In the genomic region with DNA sequence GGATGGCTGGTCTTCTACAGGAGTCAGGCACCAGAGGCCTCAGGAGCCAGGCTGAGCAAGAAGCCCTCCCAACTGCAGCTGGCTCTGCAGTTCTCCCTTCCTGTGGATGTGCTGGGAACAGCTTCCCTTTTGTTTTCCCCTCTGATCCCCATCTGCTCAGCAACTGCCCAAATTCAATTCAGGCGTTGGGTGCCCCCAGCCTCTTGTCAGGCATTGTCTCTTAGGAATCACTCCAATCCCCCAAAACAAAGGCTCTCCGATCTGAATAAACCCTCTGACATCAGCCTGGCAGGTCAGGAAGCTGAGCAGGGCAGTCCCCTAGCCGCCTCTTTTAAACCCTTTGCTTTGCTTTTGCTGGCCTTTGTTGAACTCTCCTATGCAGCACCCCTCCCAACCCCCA, we compare ENCODE assay signal across 17 mouse cellular contexts.
A peak's percentile ranks its signal among the peaks of the same experiment; 100 is the strongest.
DNase-seq lines count a peak whose midpoint lies in the region; ATAC-seq and TF ChIP-seq lines count a peak whose summit lies in the region.
"Had no signal": no experiment of that assay in that cellular context is flagged by ENCODE, and none has a peak within 500 bp of the region (broad histone marks: within the 10 kb centered on the region; RNA-seq: fewer than 3 reads in every experiment).

No protein-coding gene starts in this region.

- no peak overlapping the region for H3K9ac ChIP-seq in forebrain, embryonic 11.5 days (ENCODE audit: low read length)
- H3K9ac ChIP-seq in forebrain, postnatal 0 days = no peak overlapping the region
- no peak overlapping the region for H3K9ac ChIP-seq in midbrain, embryonic 14.5 days (replicated peaks; ENCODE audit: low read length)
- H3K9ac ChIP-seq: limb, embryonic 12.5 days; liver, embryonic 14.5 days; neural tube, embryonic 13.5 days had no signal

- 28% methylated on average over 3 of the region's 3 CpGs for WGBS in forebrain, embryonic 11.5 days
- 31% methylated on average over 3 of the region's 3 CpGs for WGBS in forebrain, postnatal 0 days
- 12% methylated on average over 3 of the region's 3 CpGs for WGBS in embryonic facial prominence, embryonic 10.5 days
- WGBS in midbrain, embryonic 14.5 days = 18% methylated on average over 3 of the region's 3 CpGs

- H3K4me2 ChIP-seq in forebrain, embryonic 11.5 days (ENCODE audit: low read depth, low read length, severe bottlenecking) = no peak overlapping the region
- H3K4me2 ChIP-seq in forebrain, postnatal 0 days (ENCODE audit: low read depth) = no peak overlapping the region
- no peak overlapping the region for H3K4me2 ChIP-seq in midbrain, embryonic 14.5 days (ENCODE audit: low read length)
- H3K4me2 ChIP-seq: heart, embryonic 11.5 days; limb, embryonic 12.5 days; neural tube, embryonic 13.5 days had no signal

- no peaks in the 10 kb centered on the region for H3K36me3 ChIP-seq in forebrain, embryonic 11.5 days (ENCODE audit: control insufficient read depth, insufficient read depth, low read length)
- no peaks in the 10 kb centered on the region for H3K36me3 ChIP-seq in forebrain, postnatal 0 days (ENCODE audit: insufficient read depth)
- H3K36me3 ChIP-seq in embryonic facial prominence, embryonic 10.5 days (replicated peaks) = no peaks in the 10 kb centered on the region
- H3K36me3 ChIP-seq in midbrain, embryonic 14.5 days (ENCODE audit: control insufficient read depth, insufficient read depth, low read length) = no peaks in the 10 kb centered on the region
- H3K36me3 ChIP-seq: limb, embryonic 12.5 days; neural tube, embryonic 13.5 days had no signal

- H3K27me3 ChIP-seq in forebrain, embryonic 11.5 days (ENCODE audit: control insufficient read depth, insufficient read depth, low read length) = peaks cover 26% of the 10 kb centered on the region
- H3K27me3 ChIP-seq in forebrain, postnatal 0 days (ENCODE audit: insufficient read depth, low read length) = 0 out of 2 replicates have a peak, but pooled peaks cover 4% of the 10 kb centered on the region
- peaks cover 100% of the 10 kb centered on the region for H3K27me3 ChIP-seq in embryonic facial prominence, embryonic 10.5 days (replicated peaks; ENCODE audit: low read depth, poor library complexity, severe bottlenecking)
- H3K27me3 ChIP-seq in midbrain, embryonic 14.5 days (ENCODE audit: control insufficient read depth, insufficient read depth, low read length) = no peaks in the 10 kb centered on the region; the same call in 1 of the 2 replicates
- H3K27me3 ChIP-seq: CH12.LX had no signal

- H3K27ac ChIP-seq in forebrain, embryonic 11.5 days (ENCODE audit: low read depth, low read length) = peak overlapping the region; percentile 37; the same call in 1 of the 2 replicates
- no peak overlapping the region for H3K27ac ChIP-seq in forebrain, postnatal 0 days (ENCODE audit: low read depth, low read length)
- peak overlapping the region; percentile 16 for H3K27ac ChIP-seq in embryonic facial prominence, embryonic 10.5 days (replicated peaks)
- peak overlapping the region; percentile 28; the same call in 1 of the 2 replicates for H3K27ac ChIP-seq in midbrain, embryonic 14.5 days (replicated peaks; ENCODE audit: low read depth, low read length)
- H3K27ac ChIP-seq: left cerebral cortex, adult 2 months; limb, embryonic 12.5 days; liver, embryonic 14.5 days; neural tube, embryonic 13.5 days had no signal

- peak; percentile 55 for DNase-seq in forebrain, embryonic 11.5 days (ENCODE audit: low spot score)
- no peak for DNase-seq in forebrain, postnatal 0 days
- DNase-seq in ES-CJ7 (ENCODE audit: low read depth, low spot score) = peak; percentile 72
- peak; percentile 29 for DNase-seq in embryonic facial prominence, embryonic 10.5 days (ENCODE audit: low spot score)
- DNase-seq in midbrain, embryonic 14.5 days = peak; percentile 30
- DNase-seq in urinary bladder, postnatal 36 days (ENCODE audit: low spot score in 2 of 2) = no peak
- DNase-seq in kidney, postnatal 25 days = no peak
- no peak for DNase-seq in adrenal gland, adult 8-10 months
- DNase-seq: cerebellum, adult 2 months; gastrocnemius, postnatal 14 days had no signal

- TF ChIP-seq CTCF in forebrain, postnatal 0 days (IDR thresholded peaks at IDR 0.05; ENCODE audit: low read depth) = no peak

- peak; percentile 74 for ATAC-seq in forebrain, embryonic 11.5 days (replicated peaks; ENCODE audit: low FRiP score)
- ATAC-seq in forebrain, postnatal 0 days = no peak
- peak; percentile 72; the same call in 1 of the 2 replicates for ATAC-seq in midbrain, embryonic 14.5 days (ENCODE audit: low FRiP score, low TSS enrichment)
- ATAC-seq: lung, postnatal 0 days had no signal

- H3K4me3 ChIP-seq in forebrain, embryonic 11.5 days (ENCODE audit: low read depth, low read length) = no peak overlapping the region
- no peak overlapping the region for H3K4me3 ChIP-seq in forebrain, postnatal 0 days (ENCODE audit: low read depth, low read length)
- H3K4me3 ChIP-seq in embryonic facial prominence, embryonic 10.5 days = no peak overlapping the region
- H3K4me3 ChIP-seq in midbrain, embryonic 14.5 days (replicated peaks; ENCODE audit: low read depth, low read length) = no peak overlapping the region
- H3K4me3 ChIP-seq: left cerebral cortex, adult 2 months; limb, embryonic 12.5 days; neural tube, embryonic 13.5 days had no signal

- peaks cover 2% of the 10 kb centered on the region; the same call in 1 of the 2 replicates for H3K4me1 ChIP-seq in forebrain, embryonic 11.5 days (replicated peaks; ENCODE audit: control insufficient read depth, insufficient read depth, low read length)
- no peaks in the 10 kb centered on the region for H3K4me1 ChIP-seq in forebrain, postnatal 0 days (ENCODE audit: insufficient read depth)
- H3K4me1 ChIP-seq in embryonic facial prominence, embryonic 10.5 days = peaks cover 12% of the 10 kb centered on the region
- 0 out of 2 replicates have a peak, but pooled peaks cover 4% of the 10 kb centered on the region for H3K4me1 ChIP-seq in midbrain, embryonic 14.5 days (ENCODE audit: control insufficient read depth, insufficient read depth, low read length)
- H3K4me1 ChIP-seq: limb, embryonic 12.5 days; neural tube, embryonic 13.5 days had no signal

- no peaks in the 10 kb centered on the region for H3K9me3 ChIP-seq in forebrain, embryonic 11.5 days (ENCODE audit: control insufficient read depth, low read length)
- H3K9me3 ChIP-seq in forebrain, postnatal 0 days (ENCODE audit: low read length) = no peaks in the 10 kb centered on the region
- no peaks in the 10 kb centered on the region for H3K9me3 ChIP-seq in embryonic facial prominence, embryonic 10.5 days
- H3K9me3 ChIP-seq in midbrain, embryonic 14.5 days (ENCODE audit: control insufficient read depth, low read length) = no peaks in the 10 kb centered on the region
- H3K9me3 ChIP-seq: limb, embryonic 12.5 days; neural tube, embryonic 13.5 days had no signal

Comparison
In these comparisons a context has a peak if more than half of its experiments do, and no peak if none do; other contexts are left out.
1. DNase-seq: peak in forebrain, embryonic 11.5 days (single experiment), ES-CJ7 (single experiment), embryonic facial prominence, embryonic 10.5 days (single experiment) and midbrain, embryonic 14.5 days (single experiment); none in forebrain, postnatal 0 days (single experiment), urinary bladder, postnatal 36 days (0 of 2), kidney, postnatal 25 days (0 of 2) and adrenal gland, adult 8-10 months (single experiment).